Mouse (Mus musculus) thymus, postnatal 0 days (tissue): ENCODE measurements around the gene Mipol1. TPM values are rescaled to one million over a fixed set of nuclear protein-coding genes. Genes with fewer than 3 reads are reported as not detected.
A peak's percentile ranks its signal among the peaks of the same experiment; 100 is the strongest.

Experiments used
- DNase-seq: peaks from one replicate; pipeline ENCODE4 v3.0.0-alpha.2; 2015; ENCODE audit warnings: low spot score
- polyA plus RNA-seq: library from polyadenylated mRNA; unstranded; fragments of >200 nt; fragmentation: Nextera tagmentation; extraction: Ambion mirVana; gene quantifications from 2 replicates; pipeline ENCODE4 v1.2.1, GENCODE M21; 2015

Mipol1 gene
- polyA plus RNA-seq, 1 experiment from 2014 or later: 8.3 TPM

GRCm38 (mm10) chr12:57511560-57511959 is 281.3 kb downstream of the Mipol1 start:
- DNase-seq: no peak

- DNase-seq: no peak
Measured at GRCm38 (mm10) chr12:57514552-57514951, 284.3 kb downstream of the Mipol1 start.

GRCm38 (mm10) chr12:57515702-57516377 is 285.6 kb downstream of the Mipol1 start:
- no peak for DNase-seq

GRCm38 (mm10) chr12:57528335-57528734 is 298.1 kb downstream of the Mipol1 start:
- no peak for DNase-seq

- DNase-seq: no peak
Measured at GRCm38 (mm10) chr12:57530474-57530873, 300.2 kb downstream of the Mipol1 start.

- DNase-seq: no peak
Measured at GRCm38 (mm10) chr12:57534517-57534878, 304.3 kb downstream of the Mipol1 start.

- no peak for DNase-seq
Measured at GRCm38 (mm10) chr12:57534879-57535611, 304.8 kb downstream of the Mipol1 start.

- DNase-seq: no peak
Measured at GRCm38 (mm10) chr12:57536056-57536908, 306.1 kb downstream of the Mipol1 start.

GRCm38 (mm10) chr12:57536909-57537670 is 306.9 kb downstream of the Mipol1 start:
- no peak for DNase-seq

- no peak for DNase-seq
Measured at GRCm38 (mm10) chr12:57537791-57538587, 307.8 kb downstream of the Mipol1 start.

GRCm38 (mm10) chr12:57538588-57539550 is 308.6 kb downstream of the Mipol1 start:
- DNase-seq: no peak

GRCm38 (mm10) chr12:57539551-57539985 is 309.3 kb downstream of the Mipol1 start:
- no peak for DNase-seq

GRCm38 (mm10) chr12:57541118-57541517 is 310.9 kb downstream of the Mipol1 start:
- no peak for DNase-seq

GRCm38 (mm10) chr12:57541931-57542745 is 311.9 kb downstream of the Mipol1 start:
- DNase-seq: no peak

- DNase-seq: no peak
Measured at GRCm38 (mm10) chr12:57542746-57543626, 312.8 kb downstream of the Mipol1 start.

- DNase-seq: no peak
Measured at GRCm38 (mm10) chr12:57543627-57543991, 313.4 kb downstream of the Mipol1 start.

GRCm38 (mm10) chr12:57544641-57545370 is 314.6 kb downstream of the Mipol1 start:
- peak; percentile 49 for DNase-seq
